Mouse (Mus musculus) C2C12 (cell line): Measurements from ENCODE around the gene 9330182L06Rik.

ENCODE experiments used
- CEBPB ChIP-seq: IDR thresholded peaks from one replicate; pipeline ENCODE4 v1.6.1; 2011; ENCODE audit warnings: low read depth, mild to moderate bottlenecking, control low read depth, moderate library complexity
- CTCF ChIP-seq: IDR thresholded peaks from one replicate; pipeline ENCODE4 v1.5.1; 2011; ENCODE audit not compliant: control insufficient read depth, insufficient read depth, insufficient read length
- FOSL1 ChIP-seq: IDR thresholded peaks from one replicate; pipeline ENCODE4 v1.8.0; 2011; ENCODE audit warnings: mild to moderate bottlenecking, low read length; ENCODE audit not compliant: poor library complexity, insufficient read depth, severe bottlenecking
- MAX ChIP-seq: IDR thresholded peaks from one replicate; pipeline ENCODE4 v1.6.1; 2011; ENCODE audit warnings: mild to moderate bottlenecking, control low read depth
- MYOD1 ChIP-seq: IDR thresholded peaks from one replicate; pipeline ENCODE4 v1.6.1; 2011; ENCODE audit warnings: low read depth; ENCODE audit not compliant: control insufficient read depth, insufficient read length

DNA sequence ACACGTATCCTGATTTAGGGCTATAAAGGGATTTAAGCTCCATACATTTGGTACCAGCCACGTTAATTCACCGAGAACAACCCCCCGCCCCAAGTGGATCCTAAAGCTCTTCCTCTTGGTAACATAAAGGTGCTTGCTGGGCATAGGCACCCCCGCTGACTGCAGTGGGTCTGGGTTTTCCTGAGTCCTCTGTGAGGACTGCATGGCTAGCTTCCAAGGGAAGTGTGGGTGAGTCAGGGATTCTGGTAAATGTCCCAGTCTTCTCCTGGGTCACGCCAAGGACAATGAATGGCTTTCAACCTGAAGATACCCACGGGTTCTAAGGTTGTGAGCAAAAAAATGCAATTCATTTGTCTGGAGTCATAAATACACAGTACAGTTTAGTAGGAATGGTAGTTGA lies 124.0 kb downstream of the 9330182L06Rik start:
- TF ChIP-seq CEBPB (no peak), CTCF (no peak), MAX (no peak), MYOD1 (no peak), FOSL1 (no peak)
